ENCODE assay signal across 19 mouse cellular contexts in genomic region chr10:8839956-8840355, GRCm38 (mm10).
"Had no signal": no experiment of that assay in that cellular context is flagged by ENCODE, and none has a peak within 500 bp of the region (broad histone marks: within the 10 kb centered on the region; RNA-seq: fewer than 3 reads in every experiment).

No protein-coding gene starts in this region.

- ATAC-seq: intestine, embryonic 15.5 days; lung, postnatal 0 days had no signal

- H3K27ac ChIP-seq: intestine, embryonic 15.5 days; kidney, embryonic 15.5 days; left cerebral cortex, adult 2 months; liver, embryonic 13.5 days; neural tube, embryonic 12.5 days; stomach, embryonic 15.5 days had no signal

- H3K36me3 ChIP-seq: intestine, embryonic 15.5 days; kidney, embryonic 15.5 days; liver, embryonic 13.5 days; neural tube, embryonic 12.5 days; stomach, embryonic 15.5 days had no signal

- DNase-seq: kidney, adult 11 months; kidney, adult 8-10 months; kidney, postnatal 14 days; kidney, postnatal 4 days; layer of hippocampus, adult 9-11 months; layer of hippocampus, postnatal 36 days; liver, embryonic 13.5 days; lung, adult 2 months; retina, postnatal 1 day; right cerebral cortex, postnatal 25 days; spleen, adult 18-20 months; thymus, postnatal 25 days had no signal

- H3K4me3 ChIP-seq: intestine, embryonic 15.5 days; kidney, embryonic 15.5 days; left cerebral cortex, adult 2 months; liver, embryonic 13.5 days; megakaryocyte, embryonic 14.5 days; neural tube, embryonic 12.5 days; stomach, embryonic 15.5 days had no signal

- H3K4me1 ChIP-seq: intestine, embryonic 15.5 days; neural tube, embryonic 12.5 days; stomach, embryonic 15.5 days had no signal

- H3K9ac ChIP-seq: intestine, embryonic 15.5 days; kidney, embryonic 15.5 days; liver, embryonic 13.5 days; neural tube, embryonic 12.5 days; stomach, embryonic 15.5 days had no signal

- H3K27me3 ChIP-seq: intestine, embryonic 15.5 days; kidney, embryonic 15.5 days; liver, embryonic 13.5 days; neural tube, embryonic 12.5 days; stomach, embryonic 15.5 days had no signal

- H3K9me3 ChIP-seq: intestine, embryonic 15.5 days; kidney, embryonic 15.5 days; liver, embryonic 13.5 days; neural tube, embryonic 12.5 days; stomach, embryonic 15.5 days had no signal

- H3K4me2 ChIP-seq: intestine, embryonic 15.5 days; kidney, embryonic 15.5 days; liver, embryonic 13.5 days; neural tube, embryonic 12.5 days; stomach, embryonic 15.5 days had no signal
